Mouse (Mus musculus): ENCODE data around the gene Bst1. TPM values are rescaled to one million over a fixed set of nuclear protein-coding genes. Genes with fewer than 3 reads are reported as not detected.

Gene Bst1
- polyA plus RNA-seq, 1 experiment from 2014 or later: 0.35 TPM

DNA sequence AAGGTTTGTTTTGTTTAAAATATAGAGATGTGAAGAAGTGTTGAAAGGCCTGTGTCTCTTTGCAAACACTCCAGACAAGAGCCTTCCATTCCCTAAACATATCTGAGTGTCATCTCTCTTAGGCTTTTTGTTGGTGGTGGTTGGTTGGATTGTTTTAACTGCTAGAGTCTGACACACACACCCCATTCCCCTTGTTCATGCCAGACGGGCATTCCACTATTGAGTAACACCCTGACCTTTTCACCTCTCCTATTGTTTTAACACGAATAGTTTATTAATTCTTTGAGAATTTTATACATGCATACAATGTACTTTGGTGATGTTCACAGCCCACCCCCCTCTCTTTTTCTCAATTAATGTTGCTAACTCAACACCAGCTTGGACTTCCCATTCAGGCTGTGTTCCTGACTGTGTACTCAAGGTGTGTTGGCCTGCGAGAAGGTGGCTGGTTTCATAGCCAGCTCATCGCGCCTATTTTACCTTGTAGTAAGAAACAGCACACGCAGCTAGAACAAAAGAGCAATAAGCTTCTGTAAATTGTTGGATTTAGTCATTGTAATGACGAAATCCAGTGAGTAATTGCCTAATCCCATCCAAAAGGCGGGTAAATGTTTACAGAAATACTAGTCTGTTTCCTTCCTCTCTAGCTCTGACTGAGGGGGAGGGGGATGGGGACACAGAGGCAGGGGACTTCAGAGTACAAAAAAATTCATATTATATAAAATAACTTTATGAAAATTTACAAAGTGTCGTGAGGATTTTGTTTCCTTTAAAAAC is 30.5 kb upstream of the Bst1 start:
- Histone ChIP-seq H3K9ac (no peak overlapping the region), H3K27me3 (no peaks in the 10 kb centered on the region), H3K4me3 (replicated peaks) (no peak overlapping the region), H3K4me1 (replicated peaks) (peaks cover 12% of the 10 kb centered on the region; the same call in 1 of the 2 replicates), H3K27ac (no peak overlapping the region), H3K9me3 (replicated peaks) (no peaks in the 10 kb centered on the region), H3K4me2 (no peak overlapping the region), H3K36me3 (no peaks in the 10 kb centered on the region)
- ATAC-seq (ENCODE audit: low read depth) (no peak), DNase-seq (no peak)
- 58% methylated on average over 9 of the region's 9 CpGs for WGBS (ENCODE audit: insufficient replicate concordance)

GRCm38 (mm10) chr5:43792354-43792753 is 26.3 kb upstream of the Bst1 start:
- H3K27me3 ChIP-seq: no peaks in the 10 kb centered on the region
- H3K4me3 ChIP-seq (replicated peaks): no peak overlapping the region
- H3K4me2 ChIP-seq: no peak overlapping the region
- DNase-seq (peak; percentile 5), ATAC-seq (ENCODE audit: low read depth) (peak; percentile 79)
- WGBS (ENCODE audit: insufficient replicate concordance): 46% methylated on average over 5 of the region's 5 CpGs
- H3K9ac ChIP-seq: no peak overlapping the region
- H3K27ac ChIP-seq: no peak overlapping the region
- peaks cover 12% of the 10 kb centered on the region; the same call in 1 of the 2 replicates for H3K4me1 ChIP-seq (replicated peaks)
- no peaks in the 10 kb centered on the region for H3K9me3 ChIP-seq (replicated peaks)
- no peaks in the 10 kb centered on the region for H3K36me3 ChIP-seq

DNA sequence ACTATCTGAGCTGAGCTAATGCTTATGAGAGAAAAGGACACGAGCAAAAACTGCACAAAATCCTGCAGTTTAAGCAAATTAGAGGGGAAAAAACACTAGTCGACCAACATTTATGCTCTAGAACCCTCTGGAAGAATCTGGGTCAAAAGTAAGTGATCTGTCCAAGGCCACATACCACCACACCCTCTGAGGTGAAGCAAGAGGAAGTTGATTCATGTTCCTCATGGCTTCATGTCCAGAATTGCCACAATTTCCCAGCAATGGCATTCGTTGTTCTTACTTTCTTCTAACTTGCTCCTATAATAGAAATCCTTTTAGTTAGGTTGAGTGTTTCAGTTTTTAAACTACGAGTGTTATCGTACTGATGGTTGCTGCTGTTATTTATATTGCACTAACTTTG is 19.2 kb upstream of the Bst1 start:
- no peaks in the 10 kb centered on the region for H3K36me3 ChIP-seq
- no peaks in the 10 kb centered on the region; the same call in 1 of the 2 replicates for H3K4me1 ChIP-seq (replicated peaks)
- no peak overlapping the region for H3K4me2 ChIP-seq
- no peak overlapping the region for H3K9ac ChIP-seq
- 50% methylated on average over 5 of the region's 5 CpGs for WGBS (ENCODE audit: insufficient replicate concordance)
- no peak overlapping the region for H3K4me3 ChIP-seq (replicated peaks)
- H3K27ac ChIP-seq: no peak overlapping the region
- DNase-seq (no peak), ATAC-seq (ENCODE audit: low read depth) (no peak)
- no peaks in the 10 kb centered on the region for H3K9me3 ChIP-seq (replicated peaks)
- no peaks in the 10 kb centered on the region for H3K27me3 ChIP-seq

GRCm38 (mm10) chr5:43800700-43801099 is 18.0 kb upstream of the Bst1 start:
- Histone ChIP-seq H3K4me2 (no peak overlapping the region), H3K9ac (no peak overlapping the region), H3K9me3 (replicated peaks) (no peaks in the 10 kb centered on the region), H3K4me3 (replicated peaks) (no peak overlapping the region), H3K27me3 (no peaks in the 10 kb centered on the region), H3K27ac (peak overlapping the region; percentile 9; the same call in 1 of the 2 replicates), H3K4me1 (replicated peaks) (no peaks in the 10 kb centered on the region; the same call in 1 of the 2 replicates), H3K36me3 (no peaks in the 10 kb centered on the region)
- WGBS (ENCODE audit: insufficient replicate concordance): 38% methylated on average over 1 of the region's 1 CpGs
- DNase-seq (no peak), ATAC-seq (ENCODE audit: low read depth) (peak; percentile 61; the same call in 1 of the 2 replicates)

DNA sequence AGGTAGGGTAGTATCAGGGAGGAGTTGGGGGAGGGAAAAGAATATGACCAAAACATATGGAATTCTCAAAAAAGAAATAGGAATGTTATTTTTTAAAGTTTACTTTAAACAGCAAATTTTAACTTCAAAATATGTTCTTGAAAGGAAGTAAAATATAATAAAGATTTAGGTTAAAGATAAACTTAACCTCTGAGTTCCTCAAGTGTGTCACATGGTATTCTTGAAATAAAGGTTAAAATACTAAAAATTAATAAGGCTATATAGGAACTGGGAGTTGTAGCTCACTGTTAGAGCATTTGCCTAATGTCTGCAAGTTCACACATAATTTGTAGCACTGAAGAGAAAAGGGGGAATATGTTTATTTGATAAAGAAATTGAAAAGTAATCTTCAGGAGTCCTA is 17.4 kb upstream of the Bst1 start:
- ATAC-seq (ENCODE audit: low read depth) (no peak), DNase-seq (no peak)
- no peaks in the 10 kb centered on the region for H3K36me3 ChIP-seq
- no peaks in the 10 kb centered on the region for H3K9me3 ChIP-seq (replicated peaks)
- no peak overlapping the region for H3K4me3 ChIP-seq (replicated peaks)
- no peak overlapping the region for H3K4me2 ChIP-seq
- H3K27me3 ChIP-seq: no peaks in the 10 kb centered on the region
- no peak overlapping the region for H3K9ac ChIP-seq
- H3K27ac ChIP-seq: no peak overlapping the region
- no peaks in the 10 kb centered on the region; the same call in 1 of the 2 replicates for H3K4me1 ChIP-seq (replicated peaks)

DNA sequence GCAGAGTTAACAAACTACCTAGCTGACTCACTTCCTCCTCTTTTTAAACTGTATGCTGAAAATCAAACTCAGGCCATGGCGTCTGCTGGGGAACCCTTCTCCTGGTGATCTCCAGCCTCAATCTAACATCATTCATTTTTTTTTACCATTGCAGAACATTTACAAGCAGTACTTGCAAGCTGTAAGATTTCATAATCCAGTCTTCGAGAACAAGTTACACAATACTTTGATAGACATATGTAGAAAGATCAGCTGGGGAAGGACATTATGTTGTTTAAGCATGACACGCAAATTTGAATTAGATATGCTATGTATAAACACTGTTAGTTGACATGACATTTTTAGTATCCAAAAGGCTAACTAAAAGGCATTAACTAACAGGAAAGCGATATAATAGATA is 16.9 kb upstream of the Bst1 start:
- DNase-seq (no peak), ATAC-seq (ENCODE audit: low read depth) (no peak)
- no peaks in the 10 kb centered on the region for H3K9me3 ChIP-seq (replicated peaks)
- no peaks in the 10 kb centered on the region; the same call in 1 of the 2 replicates for H3K4me1 ChIP-seq (replicated peaks)
- H3K36me3 ChIP-seq: no peaks in the 10 kb centered on the region
- no peaks in the 10 kb centered on the region for H3K27me3 ChIP-seq
- H3K27ac ChIP-seq: no peak overlapping the region
- H3K4me3 ChIP-seq (replicated peaks): no peak overlapping the region
- H3K4me2 ChIP-seq: no peak overlapping the region
- WGBS (ENCODE audit: insufficient replicate concordance): 68% methylated on average over 4 of the region's 4 CpGs
- no peak overlapping the region for H3K9ac ChIP-seq

GRCm38 (mm10) chr5:43805401-43805800 is 13.3 kb upstream of the Bst1 start:
- H3K4me2 ChIP-seq: no peak overlapping the region
- H3K27me3 ChIP-seq: peaks cover 5% of the 10 kb centered on the region; the same call in 1 of the 2 replicates
- H3K4me3 ChIP-seq (replicated peaks): no peak overlapping the region
- ATAC-seq (ENCODE audit: low read depth): no peak
- H3K36me3 ChIP-seq: no peaks in the 10 kb centered on the region
- no peak for DNase-seq
- H3K9ac ChIP-seq: no peak overlapping the region
- H3K4me1 ChIP-seq (replicated peaks): no peaks in the 10 kb centered on the region; the same call in 1 of the 2 replicates
- no peak overlapping the region for H3K27ac ChIP-seq
- 53% methylated on average over 2 of the region's 2 CpGs for WGBS (ENCODE audit: insufficient replicate concordance)
- H3K9me3 ChIP-seq (replicated peaks): no peaks in the 10 kb centered on the region

- ATAC-seq (ENCODE audit: low read depth) (no peak), DNase-seq (no peak)
- Histone ChIP-seq H3K36me3 (no peaks in the 10 kb centered on the region), H3K9ac (no peak overlapping the region), H3K9me3 (replicated peaks) (no peaks in the 10 kb centered on the region), H3K4me3 (replicated peaks) (no peak overlapping the region), H3K27ac (no peak overlapping the region), H3K27me3 (peaks cover 5% of the 10 kb centered on the region; the same call in 1 of the 2 replicates), H3K4me2 (no peak overlapping the region), H3K4me1 (replicated peaks) (no peaks in the 10 kb centered on the region; the same call in 1 of the 2 replicates)
- 71% methylated on average over 7 of the region's 7 CpGs for WGBS (ENCODE audit: insufficient replicate concordance)
Observed at GRCm38 (mm10) chr5:43806340-43806739, 12.3 kb upstream of the Bst1 start.

GRCm38 (mm10) chr5:43806914-43807313 is 11.8 kb upstream of the Bst1 start:
- no peak overlapping the region for H3K4me3 ChIP-seq (replicated peaks)
- H3K4me2 ChIP-seq: no peak overlapping the region
- peaks cover 5% of the 10 kb centered on the region; the same call in 1 of the 2 replicates for H3K27me3 ChIP-seq
- no peak overlapping the region for H3K27ac ChIP-seq
- H3K9ac ChIP-seq: no peak overlapping the region
- H3K36me3 ChIP-seq: no peaks in the 10 kb centered on the region
- DNase-seq: no peak
- ATAC-seq (ENCODE audit: low read depth): no peak
- no peaks in the 10 kb centered on the region for H3K9me3 ChIP-seq (replicated peaks)
- WGBS (ENCODE audit: insufficient replicate concordance): 49% methylated on average over 4 of the region's 4 CpGs
- no peaks in the 10 kb centered on the region; the same call in 1 of the 2 replicates for H3K4me1 ChIP-seq (replicated peaks)

- Histone ChIP-seq H3K27me3 (peaks cover 5% of the 10 kb centered on the region; the same call in 1 of the 2 replicates), H3K27ac (0 out of 2 replicates have a peak overlapping the region, but pooled peaks have one; percentile 41), H3K4me3 (replicated peaks) (peak overlapping the region; percentile 47), H3K9ac (peak overlapping the region; percentile 54), H3K36me3 (no peaks in the 10 kb centered on the region), H3K9me3 (replicated peaks) (no peaks in the 10 kb centered on the region), H3K4me2 (peak overlapping the region; percentile 66), H3K4me1 (replicated peaks) (no peaks in the 10 kb centered on the region; the same call in 1 of the 2 replicates)
- ATAC-seq (ENCODE audit: low read depth) (peak; percentile 69), DNase-seq (peak; percentile 51)
- 6% methylated on average over 48 of the region's 48 CpGs for WGBS (ENCODE audit: insufficient replicate concordance)
Observed at GRCm38 (mm10) chr5:43807744-43808696, 10.7 kb upstream of the Bst1 start.
